In genomic region chr3:33142901-33143461, GRCm38 (mm10) we compare ENCODE assay signal across 8 mouse cellular contexts. TPM values are rescaled to one million over a fixed set of nuclear protein-coding genes. Genes with fewer than 3 reads are reported as not detected.
DNase-seq lines count a peak whose midpoint lies in the region; ATAC-seq and TF ChIP-seq lines count a peak whose summit lies in the region.

Pex5l (minus strand) TSS chr3:33143247.

- peak within 1 kb of the TSS; percentile 61 for H3K9ac ChIP-seq in forebrain, embryonic 11.5 days (ENCODE audit: low read length)
- H3K9ac ChIP-seq in liver, embryonic 14.5 days (replicated peaks): no peak within 1 kb of the TSS

- peak within 1 kb of the TSS; percentile 89 for H3K4me3 ChIP-seq in E14TG2a.4 (replicated peaks; ENCODE audit: low read length)
- peak within 1 kb of the TSS; percentile 63 for H3K4me3 ChIP-seq in forebrain, embryonic 11.5 days (ENCODE audit: low read depth, low read length)
- H3K4me3 ChIP-seq in liver, embryonic 14.5 days (ENCODE audit: insufficient read depth in 1 of 2, low read depth in 2 of 2, low read length in 2 of 2): peak within 1 kb of the TSS; percentile 44 to 48

- H3K4me1 ChIP-seq in E14TG2a.4 (replicated peaks; ENCODE audit: low read depth, low read length): peaks cover 20% of the 10 kb centered on the region
- no peaks in the 10 kb centered on the region; the same call in 1 of the 2 replicates for H3K4me1 ChIP-seq in forebrain, embryonic 11.5 days (replicated peaks; ENCODE audit: control insufficient read depth, insufficient read depth, low read length)
- H3K4me1 ChIP-seq in liver, embryonic 14.5 days (replicated peaks; ENCODE audit: control insufficient read depth in 2 of 2, insufficient read depth in 2 of 2, low read length in 1 of 2): no peaks in the 10 kb centered on the region

- no peak for TF ChIP-seq EP300 in liver, embryonic 14.5 days (IDR thresholded peaks at IDR 0.05; ENCODE audit: low read depth)

- H3K9me3 ChIP-seq in E14TG2a.4 (ENCODE audit: low read length): peaks cover 6% of the 10 kb centered on the region
- no peaks in the 10 kb centered on the region for H3K9me3 ChIP-seq in forebrain, embryonic 11.5 days (ENCODE audit: control insufficient read depth, low read length)
- H3K9me3 ChIP-seq in liver, embryonic 14.5 days (ENCODE audit: control insufficient read depth, low read length): no peaks in the 10 kb centered on the region

- under 1% methylated on average over 64 of the region's 88 CpGs for WGBS in forebrain, embryonic 11.5 days
- under 1% methylated on average over 74 of the region's 88 CpGs for WGBS in liver, embryonic 14.5 days (ENCODE audit: insufficient replicate concordance)

- peak; percentile 92 for ATAC-seq in forebrain, embryonic 11.5 days (replicated peaks; ENCODE audit: low FRiP score)
- ATAC-seq in liver, embryonic 14.5 days (ENCODE audit: insufficient read depth): peak; percentile 39
- no peak for ATAC-seq in CD4-positive, CD25-positive, alpha-beta regulatory T cell, adult 4 months

- no peak for TF ChIP-seq CTCF in E14TG2a.4 (conservative IDR thresholded peaks at IDR 0.05; ENCODE audit: low read length)
- TF ChIP-seq CTCF in liver, embryonic 14.5 days (IDR thresholded peaks at IDR 0.05; ENCODE audit: low read depth): 0 out of 2 replicates have a peak, but pooled peaks have one; percentile 29

- peak within 1 kb of the TSS; percentile 96 for H3K4me2 ChIP-seq in forebrain, embryonic 11.5 days (ENCODE audit: low read depth, low read length, severe bottlenecking)
- peak within 1 kb of the TSS; percentile 53 for H3K4me2 ChIP-seq in liver, embryonic 14.5 days (ENCODE audit: low read depth)

- H3K36me3 ChIP-seq in E14TG2a.4 (ENCODE audit: insufficient read depth, low read length): no peaks in the 10 kb centered on the region
- no peaks in the 10 kb centered on the region for H3K36me3 ChIP-seq in forebrain, embryonic 11.5 days (ENCODE audit: control insufficient read depth, insufficient read depth, low read length)
- no peaks in the 10 kb centered on the region for H3K36me3 ChIP-seq in liver, embryonic 14.5 days (replicated peaks; ENCODE audit: control insufficient read depth, insufficient read depth, low read depth)

- peaks cover 24% of the 10 kb centered on the region for H3K27me3 ChIP-seq in E14TG2a.4 (ENCODE audit: insufficient read depth, low read length)
- H3K27me3 ChIP-seq in forebrain, embryonic 11.5 days (ENCODE audit: control insufficient read depth, insufficient read depth, low read length): peaks cover 5% of the 10 kb centered on the region; the same call in 1 of the 2 replicates
- peaks cover 12% of the 10 kb centered on the region for H3K27me3 ChIP-seq in liver, embryonic 14.5 days (ENCODE audit: control insufficient read depth, insufficient read depth, low read length)

- intact Hi-C loops in heart, postnatal 14 days (cut with DNase I): no loop called here

- peak; percentile 46 for DNase-seq in brain, embryonic 18.5 days (ENCODE audit: low read depth, low spot score)
- DNase-seq in forebrain, embryonic 11.5 days (ENCODE audit: low spot score): peak; percentile 86
- peak; percentile 54 to 60 for DNase-seq in heart, postnatal 14 days
- DNase-seq in kidney, postnatal 4 days: peak; percentile 73 to 79
- DNase-seq in liver, embryonic 14.5 days (ENCODE audit: low read depth in 3 of 3, low spot score in 3 of 3): no peak
- peak; percentile 75 for DNase-seq in retina, adult 2 months (ENCODE audit: low read depth, low spot score)

- no peak within 1 kb of the TSS for H3K27ac ChIP-seq in forebrain, embryonic 11.5 days (ENCODE audit: low read depth, low read length)
- no peak within 1 kb of the TSS for H3K27ac ChIP-seq in liver, embryonic 14.5 days

RNA-seq across cellular contexts. Expression of gene Pex5l, which starts in this region (rescaled TPM):
- 1.7 and 2.4 TPM in 2 replicates for polyA plus RNA-seq in forebrain, embryonic 11.5 days (2014; fragmentation: Nextera tagmentation; extraction: Ambion mirVana)
- under 1 TPM; 0.56 to 0.60 TPM for total RNA-seq in heart, postnatal 14 days (2021)
- 0.04 and 0.11 TPM in 2 replicates for polyA plus RNA-seq in liver, embryonic 14.5 days (2012; rRNA removed)
- polyA plus RNA-seq in liver, embryonic 14.5 days (2014; fragmentation: Nextera tagmentation; extraction: Ambion mirVana): not detected in 2 replicates
- polyA plus RNA-seq in CD4-positive, CD25-positive, alpha-beta regulatory T cell, adult 4 months (2017; shearing (Covaris generic)): not detected

Comparison
In these comparisons a context has a peak if more than half of its experiments do, and no peak if none do; other contexts are left out.
1. Peak in DNase-seq in heart, postnatal 14 days; RNA of the gene not detected or under 1 TPM.
2. Peak in ATAC-seq, H3K4me3 ChIP-seq and H3K4me2 ChIP-seq in liver, embryonic 14.5 days; RNA of the gene not detected or under 1 TPM.
3. DNase-seq: peak in brain, embryonic 18.5 days (single experiment), forebrain, embryonic 11.5 days (single experiment), kidney, postnatal 4 days (2 of 2) and retina, adult 2 months (single experiment); none in liver, embryonic 14.5 days (0 of 3).
4. Peak in every context shown above with its lines, with median percentiles within 50 percentile points of each other: H3K4me3 ChIP-seq.